Mouse (Mus musculus) heart, postnatal 10 days (tissue): ENCODE measurements around the gene Tmem265. TPM values are rescaled to one million over a fixed set of nuclear protein-coding genes. Genes with fewer than 3 reads are reported as not detected.

Experiments
- DNase-seq, 2 experiments: peaks; one replicate each; pipeline ENCODE4 v3.0.0; 2021
- intact Hi-C: fragments of 180-260 bp; cut with DNase I; formaldehyde crosslinking; loops from one replicate; pipeline ENCODE4 v1.15.1; 2025
- total RNA-seq, 2 experiments: library from RNA; stranded (reverse); gene quantifications; 2 replicates each; pipeline ENCODE4 v1.2.3; 2021

The Tmem265 gene
- total RNA-seq: not detected

DNA sequence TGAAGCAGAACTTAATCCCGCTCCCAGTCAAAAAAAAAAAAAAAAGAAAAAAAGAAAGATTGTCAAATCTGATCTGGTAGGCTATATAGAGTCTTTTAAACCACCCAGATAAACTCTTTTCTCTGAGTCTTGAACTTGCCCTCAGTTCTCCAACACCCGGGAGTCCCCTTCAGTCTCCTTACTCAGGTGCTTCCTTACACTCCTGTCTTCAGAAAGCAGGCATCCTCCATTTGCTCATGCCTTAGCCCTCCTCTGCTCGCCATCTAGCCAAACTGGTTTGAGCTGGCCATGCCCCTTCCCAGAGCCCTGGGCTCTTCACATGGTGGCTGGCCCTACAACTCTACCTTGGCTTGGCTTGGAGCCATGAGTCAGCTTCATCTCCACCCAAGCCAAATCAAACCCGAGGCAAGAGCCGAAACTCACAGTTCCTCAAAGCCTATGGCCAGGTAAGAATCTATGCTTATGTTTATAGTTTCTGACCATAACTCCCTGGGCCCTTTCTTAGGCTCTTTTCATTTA, at the start of gene Tmem265:
Gene Tmem265, plus strand, starts transcription at position 51 of the 519 bp plus-strand sequence.
- intact Hi-C loops: no loop called here
- DNase-seq: no peak

DNA sequence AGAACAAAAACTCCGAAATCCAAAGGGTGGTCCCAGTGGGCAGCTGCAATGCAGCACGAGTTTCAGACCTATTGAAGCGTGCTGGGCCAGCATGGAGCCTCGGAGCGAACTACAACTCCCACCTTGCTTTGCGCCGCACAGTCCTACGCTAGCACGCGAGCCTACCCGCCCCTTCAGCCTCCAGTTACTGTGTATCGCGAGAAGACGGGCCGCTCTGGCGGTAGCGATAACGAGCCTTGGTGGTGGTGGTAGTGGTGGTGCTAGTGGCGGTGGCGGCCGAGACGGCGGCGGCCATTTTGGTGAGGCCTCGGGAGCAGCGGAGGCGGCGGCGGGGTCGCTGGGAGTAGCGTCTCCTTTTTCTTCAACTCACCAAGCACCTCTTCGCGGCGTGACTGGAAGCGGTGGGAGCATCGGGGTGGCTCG, 49.4 kb upstream of the Tmem265 start, which contains the start of gene Srcap:
Gene Srcap, plus strand, starts transcription at position 176 of the 423 bp plus-strand sequence.
- intact Hi-C loops: loop anchor here (2.0 kb wide), 1 partner anchor 31 kb away; no protein-coding TSS in a partner anchor
- peak; percentile 97 to 98 for DNase-seq

DNA sequence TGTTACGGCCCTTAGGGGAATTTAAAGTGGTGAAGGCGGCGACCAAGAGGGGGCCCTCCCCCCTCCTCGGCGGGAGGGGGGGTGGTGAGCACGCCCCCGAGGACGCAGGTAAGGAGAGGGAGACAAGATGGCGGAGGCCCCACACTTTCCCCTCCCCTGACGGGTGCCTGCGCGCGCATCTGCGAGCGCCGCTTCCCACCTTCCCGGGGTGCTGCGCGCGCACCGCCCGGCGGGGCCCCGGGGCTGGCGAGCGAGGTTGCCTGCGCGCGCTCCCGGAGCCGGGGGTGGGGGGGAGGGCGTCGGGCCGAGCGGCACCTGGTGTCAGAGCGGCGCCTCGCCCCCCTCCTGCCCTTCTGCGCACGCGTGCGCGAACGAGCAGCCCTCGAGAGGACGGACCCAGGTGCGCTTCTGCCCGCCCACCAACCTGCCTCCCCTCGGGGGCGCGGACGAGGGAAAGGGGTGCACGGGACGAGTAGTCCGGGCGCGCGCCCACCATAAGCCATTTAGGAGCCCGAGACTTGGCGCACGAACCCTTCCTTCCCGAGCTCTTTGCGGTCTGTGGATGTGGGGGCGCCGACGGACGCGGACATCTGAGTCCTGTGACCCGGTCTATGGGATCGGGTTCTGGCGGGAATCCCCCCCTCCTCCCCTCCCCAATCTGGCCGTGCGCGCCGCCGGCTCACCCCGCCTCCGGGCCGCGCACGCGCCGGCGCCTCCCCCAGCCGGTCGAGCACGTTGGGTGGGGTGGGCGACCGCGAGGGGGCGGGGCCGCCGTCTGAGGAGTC, 48.8 kb upstream of the Tmem265 start:
- intact Hi-C loops: no loop called here
- peak; percentile 93 to 94 for DNase-seq

DNA sequence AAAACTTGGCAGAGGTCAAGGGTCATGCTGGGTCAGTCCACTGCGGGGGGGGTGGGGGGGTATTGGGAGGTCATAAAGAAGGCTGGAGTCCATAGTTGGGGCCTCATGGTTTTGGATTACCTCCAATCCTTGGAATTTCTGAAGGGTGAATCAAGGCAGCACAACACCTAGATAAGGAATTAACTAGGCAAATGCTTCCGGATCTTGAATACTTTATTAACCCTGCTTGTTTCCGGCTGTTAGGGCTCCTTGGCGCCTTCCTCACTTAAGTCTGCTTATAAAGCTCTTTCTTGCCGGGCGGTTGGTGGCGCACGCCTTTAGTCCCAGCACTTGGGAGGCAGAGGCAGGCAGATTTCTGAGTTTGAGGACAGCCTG, 48.2 kb upstream of the Tmem265 start:
- intact Hi-C loops: no loop called here

DNA sequence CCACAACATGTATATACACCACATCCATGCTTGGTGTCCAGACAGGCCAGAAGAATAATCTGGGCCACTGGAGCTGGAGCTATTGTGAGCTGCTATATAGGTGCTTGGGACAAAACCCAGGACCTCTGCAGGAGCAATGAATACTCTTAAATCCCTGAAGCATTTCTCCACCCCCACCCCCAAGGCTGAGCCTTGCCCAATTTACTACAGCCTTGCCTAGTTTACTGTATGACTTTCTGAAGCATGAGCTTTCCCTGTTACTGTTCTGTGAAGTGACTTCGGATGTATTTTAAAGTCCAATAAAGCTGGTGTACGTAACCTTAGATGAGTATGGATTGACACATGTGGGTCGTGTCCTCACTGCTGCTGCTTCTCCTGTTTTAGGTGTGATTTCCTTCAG, 47.4 kb upstream of the Tmem265 start:
- intact Hi-C loops: no loop called here

More for the DNA sequence above, 48.2 kb upstream of the Tmem265 start:
- DNase-seq: no peak

DNA sequence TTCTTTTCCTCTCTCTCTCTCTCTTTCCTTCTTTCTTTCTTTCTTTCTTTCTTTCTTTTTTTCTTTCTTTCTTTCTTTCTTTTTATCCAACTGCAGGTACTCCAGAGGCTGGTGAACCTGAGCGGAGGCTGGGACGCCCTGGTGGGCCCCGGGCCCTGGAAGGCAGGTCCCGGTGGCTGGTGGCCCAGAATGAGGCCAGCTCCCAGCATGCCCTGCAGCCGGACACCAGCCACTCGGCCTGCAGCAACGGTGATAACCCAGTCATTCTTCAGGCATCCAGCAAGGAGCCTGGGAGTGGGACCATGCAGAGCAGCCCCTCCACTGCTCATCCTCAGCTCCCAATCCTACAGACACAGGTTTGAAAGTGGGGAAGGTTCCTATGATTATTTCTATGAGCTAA, 45.3 kb upstream of the Tmem265 start:
- DNase-seq: peak; percentile 44 to 49
- intact Hi-C loops: no loop called here

More for the DNA sequence above, 47.4 kb upstream of the Tmem265 start:
- DNase-seq: peak in 1 of 2 experiments; percentile 12

DNA sequence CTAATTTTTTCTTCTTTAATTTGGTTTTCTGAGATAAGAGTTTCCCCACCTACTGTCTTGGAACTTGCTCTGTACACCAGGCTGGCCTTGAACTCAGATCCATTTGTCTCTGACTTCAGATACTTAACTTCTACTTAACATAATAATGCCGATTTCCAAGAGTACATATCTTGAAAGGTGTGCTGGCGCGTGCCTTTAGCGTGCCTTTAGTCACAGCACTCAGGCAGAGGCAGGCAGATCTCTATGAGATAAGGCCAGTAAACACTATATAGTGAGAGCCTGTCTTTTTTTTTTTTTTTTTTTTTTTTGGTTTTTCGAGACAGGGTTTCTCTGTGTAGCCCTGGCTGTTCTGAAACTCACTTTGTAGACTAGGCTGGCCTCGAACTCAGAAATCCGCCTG, 44.8 kb upstream of the Tmem265 start:
- no peak for DNase-seq
- intact Hi-C loops: no loop called here

DNA sequence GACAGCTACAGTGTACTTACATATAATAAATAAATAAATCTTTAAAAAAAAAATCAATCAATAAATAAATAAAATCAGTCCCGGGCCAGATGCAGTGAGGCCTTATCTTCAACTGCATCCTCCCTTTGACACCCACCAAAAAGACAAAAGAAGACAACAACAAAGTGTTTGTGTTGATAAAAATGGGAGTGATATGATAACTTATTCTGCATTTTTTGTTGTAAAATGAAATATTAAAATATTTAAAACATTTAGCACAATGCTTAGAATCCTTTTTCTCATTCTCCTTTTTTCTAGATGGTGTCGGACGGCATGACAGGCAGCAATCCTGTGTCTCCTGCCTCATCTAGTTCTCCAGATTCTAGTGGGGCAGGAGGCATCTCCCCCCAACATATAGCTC, 41.9 kb upstream of the Tmem265 start, which contains the start of gene Gm42715:
Gene Gm42715, plus strand, starts transcription at position 301 of the 400 bp plus-strand sequence.
- intact Hi-C loops: no loop called here
- no peak for DNase-seq

DNA sequence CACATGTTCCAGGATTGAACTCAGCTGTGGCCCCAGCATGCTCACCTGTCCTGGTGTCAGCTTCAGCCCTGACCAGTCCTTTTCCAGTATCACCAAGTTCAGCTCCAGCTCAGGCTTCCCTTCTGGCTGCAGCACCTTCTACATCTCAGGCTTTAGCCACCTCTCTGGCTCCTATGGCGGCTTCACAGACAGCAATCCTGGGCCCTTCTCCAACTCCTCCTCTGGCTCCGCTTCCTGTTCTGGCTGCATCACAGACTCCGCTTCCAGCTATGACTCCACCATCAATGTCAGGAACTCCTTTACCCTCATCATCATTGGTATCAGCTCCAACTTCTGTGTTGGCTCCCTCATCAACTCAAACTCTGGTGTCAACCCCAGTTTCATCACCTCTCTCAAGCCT, 19.5 kb upstream of the Tmem265 start:
- intact Hi-C loops: no loop called here
- peak; percentile 43 to 52 for DNase-seq

DNA sequence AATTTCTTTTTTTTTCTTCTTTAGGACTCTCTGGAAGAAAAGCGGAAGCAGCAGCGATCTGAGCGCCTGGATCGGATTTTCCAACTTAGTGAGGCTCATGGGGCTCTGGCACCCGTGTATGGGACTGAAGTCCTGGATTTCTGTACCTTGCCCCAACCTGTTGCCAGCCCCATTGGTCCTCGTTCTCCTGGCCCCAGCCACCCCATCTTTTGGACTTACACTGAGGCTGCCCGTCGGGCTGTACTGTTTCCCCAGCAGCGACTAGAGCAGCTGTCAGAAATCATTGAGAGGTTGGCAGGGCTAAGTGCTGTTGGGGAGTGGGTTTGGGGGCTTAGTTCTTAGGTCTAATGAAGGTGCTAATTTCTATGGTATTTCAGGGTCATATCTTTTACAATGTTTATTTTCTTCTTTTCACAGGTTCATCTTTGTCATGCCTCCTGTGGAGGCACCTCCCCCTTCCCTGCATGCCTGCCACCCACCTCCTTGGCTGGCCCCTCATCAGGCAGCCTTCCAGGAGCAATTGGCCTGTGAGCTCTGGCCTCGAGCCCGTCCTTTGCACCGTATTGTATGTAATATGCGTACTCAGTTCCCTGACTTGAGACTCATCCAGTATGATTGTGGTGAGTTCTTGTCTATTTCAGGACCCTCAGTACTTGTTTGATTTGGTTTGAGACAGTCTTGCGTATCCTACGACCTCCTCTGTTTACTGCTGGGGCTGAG, 11.9 kb upstream of the Tmem265 start:
- intact Hi-C loops: no loop called here
- peak; percentile 86 to 87 for DNase-seq

DNA sequence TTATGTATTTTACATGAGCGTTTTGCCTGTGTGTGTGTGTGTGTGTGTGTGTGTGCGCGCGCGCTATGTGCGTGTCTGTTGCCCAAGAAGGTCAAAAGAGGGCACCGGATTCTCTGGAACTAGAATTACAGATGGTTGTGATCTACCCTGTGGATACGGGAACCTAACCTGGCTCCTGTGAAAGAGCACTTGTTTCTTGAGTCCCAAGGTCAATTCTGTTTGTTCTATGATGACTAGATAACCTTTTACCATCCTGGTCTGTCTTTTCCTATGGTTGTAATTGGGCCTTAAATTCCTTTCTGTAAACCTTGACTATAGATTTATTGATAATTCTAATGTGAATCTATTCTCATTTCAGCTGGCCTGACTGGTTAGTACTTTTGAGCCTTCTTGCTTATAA, 9.6 kb upstream of the Tmem265 start:
- no peak for DNase-seq
- intact Hi-C loops: no loop called here

DNA sequence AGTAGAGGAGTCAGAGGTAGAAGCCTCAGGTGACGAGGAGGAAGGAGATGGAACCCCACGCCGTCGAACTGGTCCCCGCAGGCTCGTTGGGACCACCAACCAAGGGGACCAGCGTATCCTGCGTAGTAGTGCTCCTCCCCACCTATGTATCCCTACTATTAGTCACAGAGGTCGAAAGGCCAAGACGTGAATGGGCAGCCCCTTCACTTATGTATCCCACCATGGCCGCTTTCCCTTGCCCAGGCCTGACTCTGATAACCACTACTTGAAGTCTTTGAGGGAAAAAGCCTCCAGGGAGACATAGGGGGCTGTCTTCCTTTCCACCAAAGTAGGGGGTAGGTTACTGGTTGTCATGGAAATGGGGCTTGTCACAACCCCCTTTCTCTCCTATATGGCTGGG, 610 bp upstream of the Tmem265 start:
- DNase-seq: no peak
- intact Hi-C loops: no loop called here

DNA sequence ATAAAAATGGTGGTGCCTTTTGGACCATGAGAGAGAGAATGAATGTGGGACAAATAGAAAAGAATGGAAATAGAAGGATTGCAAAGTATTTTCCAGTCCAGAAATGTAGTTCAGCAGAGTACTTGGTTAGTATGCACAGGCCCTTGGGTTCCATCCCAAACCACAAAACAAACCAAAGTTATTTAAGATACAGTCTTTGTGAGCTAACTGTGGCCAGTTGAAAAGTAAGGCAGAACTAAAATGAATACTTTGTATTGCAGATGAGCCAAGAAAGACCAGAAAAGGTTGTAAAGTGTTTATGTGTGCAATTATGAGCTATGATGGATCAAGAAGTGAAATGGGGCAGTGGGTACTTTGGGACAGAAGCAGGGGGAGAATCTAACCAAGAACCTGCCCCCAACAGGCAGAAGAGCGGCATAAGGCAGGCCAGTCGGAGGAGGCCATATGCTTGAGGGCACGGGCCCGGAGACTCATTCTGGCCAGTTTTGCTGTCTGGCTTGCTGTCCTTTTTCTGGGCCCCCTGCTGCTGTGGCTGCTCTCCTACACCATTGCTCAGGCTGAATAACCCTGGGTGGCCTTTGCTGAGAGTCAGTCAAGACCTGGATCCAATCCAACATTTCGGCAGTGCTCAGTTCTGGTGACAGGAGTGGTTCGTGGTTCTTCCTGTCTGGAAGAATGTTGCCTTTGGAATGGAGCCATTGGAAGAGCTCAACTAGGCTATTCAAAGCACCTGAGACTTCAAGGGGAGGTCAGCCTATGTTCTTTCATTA, 3.4 kb downstream of the Tmem265 start:
- intact Hi-C loops: no loop called here
- DNase-seq: peak; percentile 78 to 79

DNA sequence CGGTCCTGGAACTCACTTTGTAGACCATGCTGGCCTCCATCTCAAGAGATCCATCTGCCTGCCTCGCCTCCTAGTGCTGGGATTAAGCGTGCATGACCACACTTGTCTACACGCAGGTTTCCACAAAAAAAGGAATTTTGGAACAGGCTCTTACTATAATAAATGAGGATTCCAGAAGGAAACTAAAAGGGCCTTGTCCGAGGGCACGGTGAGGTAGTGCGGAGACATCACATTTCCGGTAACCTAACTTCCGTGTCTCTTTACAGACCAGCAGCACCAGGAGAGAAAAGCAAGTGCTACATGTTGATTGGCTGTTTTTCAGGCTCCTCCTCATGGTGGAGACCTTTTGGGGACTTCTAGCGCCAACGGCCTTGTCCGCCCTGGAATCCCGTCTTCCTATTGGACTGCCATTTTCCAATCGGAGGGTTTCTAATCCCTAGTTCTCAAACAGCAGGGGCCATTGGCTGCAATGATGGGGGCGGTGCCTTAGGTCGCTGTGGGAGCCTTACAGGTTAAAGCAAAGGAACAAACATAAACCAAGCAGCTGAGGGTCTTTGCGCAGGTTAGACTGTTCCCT, 11.8 kb downstream of the Tmem265 start, which contains the start of gene Phkg2:
Gene Phkg2, plus strand, starts transcription at position 446 of the 577 bp plus-strand sequence.
- peak; percentile 96 to 97 for DNase-seq
- intact Hi-C loops: no loop called here

DNA sequence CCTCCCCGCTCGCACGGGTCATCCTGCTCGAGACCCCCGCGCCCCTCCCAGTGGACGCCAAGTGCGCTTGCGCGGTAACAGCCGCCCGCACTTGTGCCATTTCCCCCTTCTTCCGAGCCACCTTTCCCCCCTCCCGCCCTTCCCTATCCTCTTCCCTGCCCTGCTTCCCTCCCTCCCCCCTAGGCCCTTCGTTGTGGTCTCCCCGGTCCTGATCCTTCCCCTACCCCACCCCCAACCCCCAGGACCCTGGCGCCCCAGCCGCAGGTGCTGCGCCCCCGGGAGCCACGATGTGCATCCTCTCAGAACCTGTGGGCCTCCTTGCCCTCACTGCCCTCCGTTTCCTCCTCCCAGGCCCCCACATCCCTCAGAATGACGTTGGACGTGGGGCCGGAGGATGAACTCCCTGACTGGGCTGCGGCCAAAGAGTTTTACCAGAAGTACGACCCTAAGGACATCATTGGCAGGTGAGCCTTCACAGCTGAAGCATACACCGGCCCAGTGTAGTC, 12.4 kb downstream of the Tmem265 start:
- intact Hi-C loops: no loop called here
- peak; percentile 24 to 32 for DNase-seq

DNA sequence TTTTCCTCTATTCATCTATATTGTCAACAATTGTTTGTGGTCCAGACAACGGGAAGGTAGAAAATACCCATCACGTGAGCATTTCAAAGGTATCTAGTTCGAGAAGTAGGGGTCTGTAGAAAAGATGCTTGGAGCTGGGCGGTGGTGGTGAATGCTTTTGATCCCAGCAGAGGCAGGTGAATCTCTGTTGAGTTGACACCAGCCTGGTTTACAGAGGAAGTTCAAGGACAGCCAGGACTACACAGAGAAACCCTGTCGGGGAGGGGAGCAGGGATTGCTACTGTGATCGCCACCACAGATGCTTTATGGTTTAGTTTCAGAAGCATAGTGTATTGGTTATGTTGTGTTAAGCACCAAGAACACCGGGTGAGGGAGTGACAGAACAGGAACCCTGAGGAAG, 12.9 kb downstream of the Tmem265 start:
- intact Hi-C loops: no loop called here
- DNase-seq: no peak

DNA sequence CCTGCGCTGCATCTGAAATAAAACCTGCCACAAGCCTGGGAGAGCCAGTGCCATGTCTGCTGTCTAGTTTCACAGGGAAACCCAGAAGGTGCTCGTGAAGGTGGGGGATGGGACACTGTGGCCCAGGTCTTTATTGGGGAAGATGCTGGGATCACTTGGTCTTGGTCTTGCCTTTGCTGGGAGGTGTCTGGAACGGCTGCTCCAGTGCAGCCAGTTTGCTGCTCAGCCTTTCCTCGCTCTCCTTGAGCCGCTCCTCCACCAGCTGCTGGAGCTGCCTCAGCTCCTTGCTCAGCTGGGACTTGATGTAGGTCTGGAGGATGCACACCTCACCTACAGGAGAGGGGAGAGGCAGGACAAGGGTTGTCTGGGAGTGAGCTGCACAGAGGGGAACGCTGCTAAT, 22.1 kb downstream of the Tmem265 start:
- intact Hi-C loops: no loop called here
- DNase-seq: no peak

DNA sequence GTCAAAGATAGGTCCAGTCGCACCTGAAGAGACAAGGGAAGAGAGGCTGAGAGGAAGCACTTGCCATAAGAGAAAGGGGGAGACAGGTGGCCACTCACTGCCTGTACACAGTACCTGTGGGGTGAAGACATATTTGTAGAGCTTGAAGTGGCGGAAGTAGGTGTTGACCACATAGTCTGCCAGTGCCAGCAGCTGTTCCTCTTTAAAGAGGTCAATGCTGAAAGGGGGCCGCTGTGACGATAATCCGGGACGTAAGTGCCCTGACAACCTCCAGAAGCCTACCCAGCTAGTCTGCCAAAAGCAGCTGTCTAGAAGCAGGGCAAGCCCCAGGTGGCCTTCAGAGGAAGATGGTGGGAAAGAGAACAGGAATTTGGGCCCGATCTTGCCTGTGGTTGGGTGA, 23.8 kb downstream of the Tmem265 start:
- intact Hi-C loops: no loop called here
- DNase-seq: no peak

DNA sequence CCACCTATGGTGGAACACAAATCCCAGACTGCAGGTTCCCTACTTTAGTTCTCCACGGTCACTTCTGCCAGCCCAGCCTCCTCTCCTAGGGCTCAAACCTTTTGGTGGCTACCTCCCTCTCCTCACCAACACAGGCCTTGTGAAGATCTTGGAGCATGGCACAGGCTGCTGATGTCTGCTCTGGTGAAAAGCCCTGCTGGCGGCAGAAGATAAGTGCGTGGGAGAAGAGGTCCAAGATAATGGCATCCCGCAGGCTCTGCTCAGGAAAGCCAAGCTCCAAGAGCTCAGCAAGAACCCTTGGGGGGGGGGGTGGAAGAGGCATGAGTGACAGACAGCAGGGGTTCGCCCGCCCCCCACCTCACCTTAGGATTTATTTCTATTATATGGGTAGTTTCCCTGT, 25.0 kb downstream of the Tmem265 start:
- intact Hi-C loops: no loop called here
- no peak for DNase-seq

DNA sequence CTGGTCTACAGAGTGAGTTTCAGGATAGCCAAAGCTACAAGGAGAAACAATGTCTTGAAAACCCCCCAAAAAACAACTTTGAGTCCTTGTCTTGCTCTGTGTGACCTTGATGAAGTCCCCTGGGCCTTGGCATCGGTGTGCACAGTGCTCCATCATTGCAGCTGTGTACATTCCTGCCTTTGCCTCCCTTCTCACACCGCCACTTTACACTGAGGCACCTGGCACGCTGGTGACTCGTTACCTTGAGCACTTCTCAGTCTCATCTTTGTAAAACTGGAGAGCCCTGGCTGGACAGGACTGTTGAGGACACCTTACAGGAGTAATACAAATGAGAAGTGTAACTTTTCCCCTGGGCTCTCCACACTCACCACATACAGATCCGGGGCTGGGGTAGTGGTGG, 26.0 kb downstream of the Tmem265 start:
- DNase-seq: no peak
- intact Hi-C loops: no loop called here
